Mouse (Mus musculus): Measurements from ENCODE around the gene Slc35e2. TPM values are rescaled to one million over a fixed set of nuclear protein-coding genes. Genes with fewer than 3 reads are reported as not detected.

The Slc35e2 gene
- polyA plus RNA-seq (2015; fragmentation: Illumina TruSeq; extraction: RNeasy Lipid Tissue Mini Kit (QIAGEN cat#74804); ENCODE audit: insufficient read depth, low replicate concordance) = 17.5 TPM

GRCm38 (mm10) chr4:155601091-155601996, at the start of gene Slc35e2:
Gene Slc35e2, plus strand, starts transcription at chr4:155601416.

GRCm38 (mm10) chr4:155561661-155562442, 39.4 kb upstream of the Slc35e2 start, which contains the start of gene Nadk:
Gene Nadk, plus strand, starts transcription at chr4:155562378.

GRCm38 (mm10) chr4:155624338-155625291, 23.4 kb downstream of the Slc35e2 start, which contains the start of gene Cdk11b:
Gene Cdk11b, plus strand, starts transcription at chr4:155624854.

GRCm38 (mm10) chr4:155645308-155645707, 44.1 kb downstream of the Slc35e2 start, which contains the start of gene Gm10563:
Gene Gm10563, minus strand, starts transcription at chr4:155645408.

GRCm38 (mm10) chr4:155653086-155653450, 51.9 kb downstream of the Slc35e2 start, which contains the start of gene Mmp23:
Gene Mmp23, minus strand, starts transcription at chr4:155653384.

GRCm38 (mm10) chr4:155668689-155669597, 67.7 kb downstream of the Slc35e2 start, which contains the start of gene Mib2:
Gene Mib2, minus strand, starts transcription at chr4:155669198.

Other genes starting within 250 kb of the Slc35e2 start
- 2.2 TPM for gene Prkcz, start 240.1 kb upstream of the Slc35e2 start, polyA plus RNA-seq (2015; fragmentation: Illumina TruSeq; extraction: RNeasy Lipid Tissue Mini Kit (QIAGEN cat#74804); ENCODE audit: insufficient read depth, low replicate concordance)
- gene Gabrd, start 203.3 kb upstream of the Slc35e2 start, polyA plus RNA-seq (2015; fragmentation: Illumina TruSeq; extraction: RNeasy Lipid Tissue Mini Kit (QIAGEN cat#74804); ENCODE audit: insufficient read depth, low replicate concordance) = 0.12 TPM
- 1.6 TPM for gene Cfap74, start 192.2 kb upstream of the Slc35e2 start, polyA plus RNA-seq (2015; fragmentation: Illumina TruSeq; extraction: RNeasy Lipid Tissue Mini Kit (QIAGEN cat#74804); ENCODE audit: insufficient read depth, low replicate concordance)
- gene Tmem52, start 132.3 kb upstream of the Slc35e2 start, polyA plus RNA-seq (2015; fragmentation: Illumina TruSeq; extraction: RNeasy Lipid Tissue Mini Kit (QIAGEN cat#74804); ENCODE audit: insufficient read depth, low replicate concordance) = not detected
- gene Gnb1, start 110.1 kb upstream of the Slc35e2 start, polyA plus RNA-seq (2015; fragmentation: Illumina TruSeq; extraction: RNeasy Lipid Tissue Mini Kit (QIAGEN cat#74804); ENCODE audit: insufficient read depth, low replicate concordance) = 295 TPM
- gene Nadk, start 39.0 kb upstream of the Slc35e2 start, polyA plus RNA-seq (2015; fragmentation: Illumina TruSeq; extraction: RNeasy Lipid Tissue Mini Kit (QIAGEN cat#74804); ENCODE audit: insufficient read depth, low replicate concordance) = 93.5 TPM
- 181 TPM for gene Cdk11b, start 23.4 kb downstream of the Slc35e2 start, polyA plus RNA-seq (2015; fragmentation: Illumina TruSeq; extraction: RNeasy Lipid Tissue Mini Kit (QIAGEN cat#74804); ENCODE audit: insufficient read depth, low replicate concordance)
- not detected for gene Gm10563, start 44.0 kb downstream of the Slc35e2 start, polyA plus RNA-seq (2015; fragmentation: Illumina TruSeq; extraction: RNeasy Lipid Tissue Mini Kit (QIAGEN cat#74804); ENCODE audit: insufficient read depth, low replicate concordance)
- 16.7 TPM for gene Mmp23, start 52.0 kb downstream of the Slc35e2 start, polyA plus RNA-seq (2015; fragmentation: Illumina TruSeq; extraction: RNeasy Lipid Tissue Mini Kit (QIAGEN cat#74804); ENCODE audit: insufficient read depth, low replicate concordance)
- 9.6 TPM for gene Mib2, start 67.8 kb downstream of the Slc35e2 start, polyA plus RNA-seq (2015; fragmentation: Illumina TruSeq; extraction: RNeasy Lipid Tissue Mini Kit (QIAGEN cat#74804); ENCODE audit: insufficient read depth, low replicate concordance)
- gene Fndc10, start 92.9 kb downstream of the Slc35e2 start, polyA plus RNA-seq (2015; fragmentation: Illumina TruSeq; extraction: RNeasy Lipid Tissue Mini Kit (QIAGEN cat#74804); ENCODE audit: insufficient read depth, low replicate concordance) = 2.5 TPM
- gene Ssu72, start 103.4 kb downstream of the Slc35e2 start, polyA plus RNA-seq (2015; fragmentation: Illumina TruSeq; extraction: RNeasy Lipid Tissue Mini Kit (QIAGEN cat#74804); ENCODE audit: insufficient read depth, low replicate concordance) = 94.7 TPM
- gene Tmem240, start 133.4 kb downstream of the Slc35e2 start, polyA plus RNA-seq (2015; fragmentation: Illumina TruSeq; extraction: RNeasy Lipid Tissue Mini Kit (QIAGEN cat#74804); ENCODE audit: insufficient read depth, low replicate concordance) = 0.23 TPM
- 36.8 TPM for gene Atad3a, start 159.7 kb downstream of the Slc35e2 start, polyA plus RNA-seq (2015; fragmentation: Illumina TruSeq; extraction: RNeasy Lipid Tissue Mini Kit (QIAGEN cat#74804); ENCODE audit: insufficient read depth, low replicate concordance)
- 4.0 TPM for gene Vwa1, start 173.3 kb downstream of the Slc35e2 start, polyA plus RNA-seq (2015; fragmentation: Illumina TruSeq; extraction: RNeasy Lipid Tissue Mini Kit (QIAGEN cat#74804); ENCODE audit: insufficient read depth, low replicate concordance)
- 0.36 TPM for gene Tmem88b, start 184.5 kb downstream of the Slc35e2 start, polyA plus RNA-seq (2015; fragmentation: Illumina TruSeq; extraction: RNeasy Lipid Tissue Mini Kit (QIAGEN cat#74804); ENCODE audit: insufficient read depth, low replicate concordance)
- not detected for gene Ankrd65, start 189.0 kb downstream of the Slc35e2 start, polyA plus RNA-seq (2015; fragmentation: Illumina TruSeq; extraction: RNeasy Lipid Tissue Mini Kit (QIAGEN cat#74804); ENCODE audit: insufficient read depth, low replicate concordance)
- gene Mrpl20, start 201.5 kb downstream of the Slc35e2 start, polyA plus RNA-seq (2015; fragmentation: Illumina TruSeq; extraction: RNeasy Lipid Tissue Mini Kit (QIAGEN cat#74804); ENCODE audit: insufficient read depth, low replicate concordance) = 90.9 TPM
- 184 TPM for gene Ccnl2, start 211.1 kb downstream of the Slc35e2 start, polyA plus RNA-seq (2015; fragmentation: Illumina TruSeq; extraction: RNeasy Lipid Tissue Mini Kit (QIAGEN cat#74804); ENCODE audit: insufficient read depth, low replicate concordance)
- 43.8 TPM for gene Aurkaip1, start 229.9 kb downstream of the Slc35e2 start, polyA plus RNA-seq (2015; fragmentation: Illumina TruSeq; extraction: RNeasy Lipid Tissue Mini Kit (QIAGEN cat#74804); ENCODE audit: insufficient read depth, low replicate concordance)
- gene Mxra8, start 238.3 kb downstream of the Slc35e2 start, polyA plus RNA-seq (2015; fragmentation: Illumina TruSeq; extraction: RNeasy Lipid Tissue Mini Kit (QIAGEN cat#74804); ENCODE audit: insufficient read depth, low replicate concordance) = 84.4 TPM
- gene Dvl1, start 246.0 kb downstream of the Slc35e2 start, polyA plus RNA-seq (2015; fragmentation: Illumina TruSeq; extraction: RNeasy Lipid Tissue Mini Kit (QIAGEN cat#74804); ENCODE audit: insufficient read depth, low replicate concordance) = 13.7 TPM

Data from spleen, adult 10 weeks (tissue).